Mouse (Mus musculus) cerebellum, adult 2 months (tissue): ENCODE results near the gene Nppb. TPM values are rescaled to one million over a fixed set of nuclear protein-coding genes. Genes with fewer than 3 reads are reported as not detected.

ENCODE experiments used
- DNase-seq, 2 experiments: peaks; one replicate each; pipeline ENCODE4 v3.0.0; 2021
- H3K27ac ChIP-seq: fragments of 200-500 bp; 2 replicates; pipeline ENCODE4 v1.5.1; 2012; ENCODE audit warnings: low read length, control low read depth, inconsistent platforms; ENCODE audit not compliant: insufficient read depth
- H3K27me3 ChIP-seq: fragments of 200-500 bp; 2 replicates; pipeline ENCODE4 v1.6.1; 2012; ENCODE audit warnings: inconsistent platforms, mild to moderate bottlenecking, low read length, moderate library complexity; ENCODE audit not compliant: control insufficient read depth, insufficient read depth
- H3K4me1 ChIP-seq: fragments of 200-500 bp; 2 replicates; pipeline ENCODE4 v1.6.1; 2011; ENCODE audit warnings: low read length; ENCODE audit not compliant: control insufficient read depth, insufficient read depth
- H3K4me3 ChIP-seq: fragments of 200-500 bp; replicated peaks from 2 replicates; pipeline ENCODE3; 2011; ENCODE audit warnings: mild to moderate bottlenecking, low read depth, low read length, control low read depth; ENCODE audit not compliant: insufficient read depth
- CTCF ChIP-seq: fragments of 200-500 bp; IDR thresholded peaks from 2 replicates; pipeline ENCODE4 v1.5.1; 2011; ENCODE audit warnings: low read depth, mild to moderate bottlenecking, control low read depth, low read length, moderate library complexity, borderline replicate concordance; ENCODE audit not compliant: insufficient read depth
- POLR2A ChIP-seq: fragments of 200-500 bp; IDR thresholded peaks from 2 replicates; pipeline ENCODE4 v1.6.1; 2011; ENCODE audit warnings: low read length, control low read depth, borderline replicate concordance; ENCODE audit not compliant: insufficient read depth
- WGBS: fragments of 180-500 bp; shearing (Covaris S2); methylation state at CpG from one replicate; pipeline ENCODE4 v1.1.7; 2018; 5-methylcytosine and 5-hydroxymethylcytosine counted together
- polyA plus RNA-seq: library from polyadenylated mRNA; depleted of rRNA; stranded (reverse); fragments of >200 nt; gene quantifications from 2 replicates; pipeline ENCODE4 v1.2.3, GENCODE M21; 2012; rRNA removed

Gene Nppb
- 0.15 TPM in 1 of 2 replicates, not detected in the other for polyA plus RNA-seq

DNA sequence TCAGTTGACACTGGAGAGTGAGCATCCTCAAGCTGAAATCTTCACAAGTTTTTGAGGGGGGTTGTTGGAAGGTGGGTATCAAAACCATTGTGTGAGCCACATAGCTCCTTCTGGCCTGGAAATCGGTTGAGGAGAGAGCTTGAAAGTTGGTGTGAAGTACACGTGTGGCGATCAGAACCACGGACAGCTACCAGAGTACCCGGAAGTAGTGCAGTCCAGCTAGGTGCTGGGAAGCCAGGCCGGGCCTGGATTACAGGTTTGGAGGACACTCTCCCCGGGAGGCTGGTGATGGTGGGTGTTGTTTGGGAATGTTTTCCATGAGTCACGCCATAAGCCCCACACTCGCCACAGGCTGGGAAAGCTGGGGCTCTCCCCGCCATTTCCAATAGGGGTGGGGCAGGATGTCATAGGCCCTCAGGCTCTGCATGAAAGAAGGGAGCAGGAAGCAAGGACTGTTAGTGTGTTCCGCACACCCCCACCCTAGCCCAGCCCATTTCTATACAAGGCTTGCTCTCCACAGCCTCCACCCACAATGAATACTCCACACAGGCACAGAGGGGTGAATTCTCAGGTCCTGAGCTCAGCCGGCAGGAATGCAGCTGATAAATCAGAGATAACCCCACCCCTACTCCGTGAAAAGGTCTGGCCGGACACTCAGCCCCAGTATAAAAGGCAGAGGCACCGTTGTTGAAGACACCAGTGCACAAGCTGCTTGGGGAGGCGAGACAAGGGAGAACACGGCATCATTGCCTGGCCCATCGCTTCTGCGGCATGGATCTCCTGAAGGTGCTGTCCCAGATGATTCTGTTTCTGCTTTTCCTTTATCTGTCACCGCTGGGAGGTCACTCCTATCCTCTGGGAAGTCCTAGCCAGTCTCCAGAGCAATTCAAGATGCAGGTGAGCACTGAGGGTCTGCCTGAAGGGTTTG, at the start of gene Nppb:
Gene Nppb (plus strand): TSS at position 584 of the 928 bp plus-strand sequence.
- 51% methylated on average over 20 of the region's 20 CpGs for WGBS
- H3K27ac ChIP-seq: no peak within 1 kb of the TSS
- no peak within 1 kb of the TSS for H3K4me3 ChIP-seq
- no peak for TF ChIP-seq CTCF
- TF ChIP-seq POLR2A: no peak
- H3K27me3 ChIP-seq: no peaks in the 10 kb centered on the region
- H3K4me1 ChIP-seq: no peaks in the 10 kb centered on the region
- no peak for DNase-seq

GRCm38 (mm10) chr4:147935904-147936303, 49.7 kb upstream of the Nppb start:
- H3K27ac ChIP-seq: no peak overlapping the region
- WGBS: 22% methylated on average over 9 of the region's 9 CpGs
- no peaks in the 10 kb centered on the region for H3K27me3 ChIP-seq
- peak overlapping the region; percentile 69 for H3K4me3 ChIP-seq
- DNase-seq: no peak
- TF ChIP-seq CTCF: no peak
- no peak for TF ChIP-seq POLR2A
- no peaks in the 10 kb centered on the region for H3K4me1 ChIP-seq

DNA sequence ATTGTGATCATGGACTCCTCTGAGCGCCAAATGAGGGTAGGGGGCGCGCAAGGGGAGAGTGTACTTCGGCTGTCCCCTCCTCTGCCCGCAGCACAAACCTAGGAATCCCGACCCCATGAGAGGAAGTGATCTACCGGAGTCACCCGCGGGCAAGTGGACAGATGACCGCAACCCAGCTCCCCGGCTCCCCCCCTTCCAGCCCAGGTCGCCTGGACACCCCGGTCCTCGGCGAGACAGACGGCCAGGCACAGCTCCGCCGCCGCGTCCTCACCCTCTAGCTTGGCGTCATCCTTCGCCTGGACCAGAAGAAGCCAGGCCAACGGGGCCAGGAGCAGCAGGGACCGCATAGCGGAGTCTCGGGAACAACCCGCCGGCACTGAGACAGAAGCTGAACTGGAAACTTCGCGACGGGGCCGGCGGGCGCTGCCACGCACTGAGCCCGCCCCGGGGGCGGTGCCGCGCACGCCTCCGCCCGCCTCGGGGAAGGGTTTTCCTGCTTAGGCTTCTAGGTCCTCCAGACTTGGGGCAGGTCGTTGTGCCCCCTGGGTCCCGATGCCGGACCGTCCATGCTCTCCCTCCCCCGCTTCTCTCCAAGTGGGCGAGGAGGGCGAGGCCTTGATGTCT, 49.1 kb upstream of the Nppb start, which contains the start of gene Plod1:
Gene Plod1 (minus strand): TSS at position 437 of the 624 bp plus-strand sequence.
- peak; percentile 74 to 78 for DNase-seq
- Histone ChIP-seq H3K27me3 (no peaks in the 10 kb centered on the region), H3K27ac (no peak within 1 kb of the TSS; the same call in 1 of the 2 replicates), H3K4me3 (peak within 1 kb of the TSS; percentile 69), H3K4me1 (no peaks in the 10 kb centered on the region)
- under 1% methylated on average over 51 of the region's 51 CpGs for WGBS
- TF ChIP-seq POLR2A (peak; percentile 51; the same call in 1 of the 2 replicates), CTCF (no peak)

DNA sequence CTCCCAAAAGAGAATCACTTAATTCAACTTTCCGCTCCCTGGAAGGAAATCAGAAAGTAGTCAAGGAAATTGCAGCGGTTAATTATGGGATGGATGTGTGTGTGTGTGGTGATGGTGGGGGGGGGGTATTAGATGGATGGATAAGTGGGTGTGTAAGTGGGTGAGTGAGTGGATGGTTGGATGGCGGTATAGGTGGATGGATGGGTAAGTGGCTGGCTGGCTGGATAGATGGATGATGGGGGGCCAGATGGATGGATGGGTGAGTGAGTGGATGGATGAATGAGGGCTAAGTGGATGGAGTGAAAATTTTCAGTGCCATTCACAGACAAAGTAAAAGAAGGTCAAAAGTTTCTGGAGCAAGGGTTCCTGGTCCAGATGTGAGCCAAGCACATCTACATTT, 48.6 kb upstream of the Nppb start:
- WGBS: 40% methylated on average over 3 of the region's 3 CpGs
- Histone ChIP-seq H3K27me3 (no peaks in the 10 kb centered on the region), H3K4me1 (peaks cover 6% of the 10 kb centered on the region), H3K27ac (no peak overlapping the region), H3K4me3 (peak overlapping the region; percentile 69)
- TF ChIP-seq POLR2A: no peak
- no peak for TF ChIP-seq CTCF
- DNase-seq: no peak

- no peak overlapping the region for H3K4me3 ChIP-seq
- TF ChIP-seq POLR2A (no peak), CTCF (no peak)
- WGBS: 76% methylated on average over 5 of the region's 5 CpGs
- no peaks in the 10 kb centered on the region for H3K27me3 ChIP-seq
- H3K4me1 ChIP-seq: peaks cover 6% of the 10 kb centered on the region
- no peak for DNase-seq
- no peak overlapping the region for H3K27ac ChIP-seq
These were observed 48.1 kb upstream of the Nppb start for GRCm38 (mm10) chr4:147937486-147937885.

GRCm38 (mm10) chr4:147938148-147939096, 47.2 kb upstream of the Nppb start:
- DNase-seq: no peak
- no peaks in the 10 kb centered on the region for H3K27me3 ChIP-seq
- peaks cover 6% of the 10 kb centered on the region for H3K4me1 ChIP-seq
- no peak overlapping the region for H3K4me3 ChIP-seq
- H3K27ac ChIP-seq: no peak overlapping the region
- 71% methylated on average over 14 of the region's 14 CpGs for WGBS
- TF ChIP-seq CTCF: no peak
- TF ChIP-seq POLR2A: no peak

- no peak for TF ChIP-seq CTCF
- TF ChIP-seq POLR2A: no peak
- Histone ChIP-seq H3K27ac (no peak overlapping the region), H3K27me3 (no peaks in the 10 kb centered on the region), H3K4me3 (peak overlapping the region; percentile 52), H3K4me1 (peaks cover 9% of the 10 kb centered on the region)
- WGBS: 13% methylated on average over 9 of the region's 9 CpGs
- DNase-seq: peak in 1 of 2 experiments; percentile 22
These were observed 45.5 kb upstream of the Nppb start for GRCm38 (mm10) chr4:147940111-147940510.
